Mouse (Mus musculus) heart, embryonic 12.5 days (tissue): Measurements from ENCODE around the gene Sidt2. TPM values are rescaled to one million over a fixed set of nuclear protein-coding genes. Genes with fewer than 3 reads are reported as not detected.

Source experiments
- ATAC-seq: fragments of 200-750 bp; cut with Nextera tagmentation; 2 replicates; pipeline ENCODE4 v1.8.0; 2017; ENCODE audit warnings: moderate TSS enrichment, moderate library complexity; ENCODE audit not compliant: insufficient number of reproducible peaks, low FRiP score
- H3K27ac ChIP-seq: fragments of 300-500 bp; sonication (generic); 2 replicates; pipeline ENCODE4 v1.5.1; 2016; ENCODE audit warnings: mild to moderate bottlenecking, moderate library complexity; ENCODE audit not compliant: poor library complexity, severe bottlenecking
- H3K27me3 ChIP-seq: fragments of 300-500 bp; sonication (generic); replicated peaks from 2 replicates; pipeline ENCODE4 v1.6.1; 2016; ENCODE audit warnings: mild to moderate bottlenecking, moderate library complexity
- H3K36me3 ChIP-seq: fragments of 300-500 bp; sonication (generic); 2 replicates; pipeline ENCODE4 v1.6.1; 2016; ENCODE audit warnings: mild to moderate bottlenecking, moderate library complexity
- H3K4me1 ChIP-seq: fragments of 300-500 bp; sonication (generic); replicated peaks from 2 replicates; pipeline ENCODE4 v1.6.1; 2016; ENCODE audit warnings: mild to moderate bottlenecking
- H3K4me2 ChIP-seq: fragments of 300-500 bp; sonication (generic); 2 replicates; pipeline ENCODE4 v1.6.1; 2016; ENCODE audit warnings: mild to moderate bottlenecking, moderate library complexity
- H3K4me3 ChIP-seq: fragments of 300-500 bp; sonication (generic); 2 replicates; pipeline ENCODE4 v1.5.1; 2016; ENCODE audit warnings: mild to moderate bottlenecking
- H3K9ac ChIP-seq: fragments of 300-500 bp; sonication (generic); 2 replicates; pipeline ENCODE4 v1.6.1; 2016; ENCODE audit warnings: mild to moderate bottlenecking, moderate library complexity
- H3K9me3 ChIP-seq: fragments of 300-500 bp; sonication (generic); replicated peaks from 2 replicates; pipeline ENCODE4 v1.6.1; 2016; ENCODE audit warnings: mild to moderate bottlenecking, moderate library complexity
- WGBS: fragments of 180-500 bp; shearing (Covaris S2); methylation state at CpG from one replicate; pipeline ENCODE4 v1.1.7; 2016; 5-methylcytosine and 5-hydroxymethylcytosine counted together
- polyA plus RNA-seq: library from polyadenylated mRNA; unstranded; fragments of >200 nt; fragmentation: Nextera tagmentation; extraction: Ambion mirVana; gene quantifications from 2 replicates; pipeline ENCODE4 v1.2.1, GENCODE M21; 2016

Gene Sidt2
- 48.5 and 53.5 TPM in 2 replicates for polyA plus RNA-seq

GRCm38 (mm10) chr9:45955107-45955963, at the start of gene Sidt2:
Gene Sidt2 (minus strand): TSS chr9:45955258.
- peak within 1 kb of the TSS; percentile 94 for H3K27ac ChIP-seq
- H3K4me1 ChIP-seq = peaks cover 38% of the 10 kb centered on the region
- peak within 1 kb of the TSS; percentile 93 for H3K9ac ChIP-seq
- peak; percentile 97 for ATAC-seq
- peak within 1 kb of the TSS; percentile 89 for H3K4me2 ChIP-seq
- H3K9me3 ChIP-seq = no peaks in the 10 kb centered on the region
- H3K4me3 ChIP-seq = peak within 1 kb of the TSS; percentile 79
- under 1% methylated on average over 47 of the region's 48 CpGs for WGBS
- H3K27me3 ChIP-seq = no peaks in the 10 kb centered on the region
- H3K36me3 ChIP-seq = peaks cover 28% of the 10 kb centered on the region

GRCm38 (mm10) chr9:46004529-46004928, 49.5 kb upstream of the Sidt2 start:
- H3K36me3 ChIP-seq = no peaks in the 10 kb centered on the region
- no peak overlapping the region for H3K4me2 ChIP-seq
- no peak for ATAC-seq
- no peaks in the 10 kb centered on the region for H3K27me3 ChIP-seq
- no peaks in the 10 kb centered on the region for H3K9me3 ChIP-seq
- H3K9ac ChIP-seq = no peak overlapping the region
- no peaks in the 10 kb centered on the region for H3K4me1 ChIP-seq
- no peak overlapping the region for H3K27ac ChIP-seq
- H3K4me3 ChIP-seq = no peak overlapping the region
- 59% methylated on average over 3 of the region's 3 CpGs for WGBS

- Histone ChIP-seq H3K27me3 (no peaks in the 10 kb centered on the region), H3K9me3 (no peaks in the 10 kb centered on the region), H3K27ac (no peak overlapping the region), H3K4me1 (no peaks in the 10 kb centered on the region), H3K4me3 (no peak overlapping the region), H3K36me3 (no peaks in the 10 kb centered on the region), H3K4me2 (no peak overlapping the region), H3K9ac (no peak overlapping the region)
- 6% methylated on average over 7 of the region's 7 CpGs for WGBS
- no peak for ATAC-seq
These were observed 48.7 kb upstream of the Sidt2 start for GRCm38 (mm10) chr9:46003729-46004128.

- ATAC-seq = no peak
- Histone ChIP-seq H3K27ac (no peak overlapping the region), H3K4me3 (no peak overlapping the region), H3K9me3 (no peaks in the 10 kb centered on the region), H3K4me1 (no peaks in the 10 kb centered on the region), H3K4me2 (no peak overlapping the region), H3K9ac (no peak overlapping the region), H3K36me3 (no peaks in the 10 kb centered on the region), H3K27me3 (no peaks in the 10 kb centered on the region)
- WGBS = 72% methylated on average over 4 of the region's 4 CpGs
These were observed 44.0 kb upstream of the Sidt2 start for GRCm38 (mm10) chr9:45999009-45999408.

- peaks cover 23% of the 10 kb centered on the region for H3K4me1 ChIP-seq
- WGBS = 1% methylated on average over 4 of the region's 4 CpGs
- peak overlapping the region; percentile 96 for H3K27ac ChIP-seq
- no peaks in the 10 kb centered on the region for H3K9me3 ChIP-seq
- peak; percentile 52 for ATAC-seq
- H3K9ac ChIP-seq = peak overlapping the region; percentile 92
- H3K36me3 ChIP-seq = peaks cover 6% of the 10 kb centered on the region; the same call in 1 of the 2 replicates
- H3K27me3 ChIP-seq = no peaks in the 10 kb centered on the region
- H3K4me3 ChIP-seq = peak overlapping the region; percentile 81
- H3K4me2 ChIP-seq = peak overlapping the region; percentile 92
These were observed 30.1 kb upstream of the Sidt2 start for GRCm38 (mm10) chr9:45985229-45985567.

- H3K4me3 ChIP-seq = peak overlapping the region; percentile 81
- H3K9ac ChIP-seq = peak overlapping the region; percentile 92
- ATAC-seq = peak; percentile 93
- peaks cover 28% of the 10 kb centered on the region for H3K4me1 ChIP-seq
- WGBS = under 1% methylated on average over 75 of the region's 76 CpGs
- H3K27ac ChIP-seq = peak overlapping the region; percentile 96
- H3K9me3 ChIP-seq = no peaks in the 10 kb centered on the region
- H3K4me2 ChIP-seq = peak overlapping the region; percentile 92
- H3K27me3 ChIP-seq = no peaks in the 10 kb centered on the region
- peaks cover 6% of the 10 kb centered on the region; the same call in 1 of the 2 replicates for H3K36me3 ChIP-seq
These were observed 29.6 kb upstream of the Sidt2 start for GRCm38 (mm10) chr9:45984409-45985228.

GRCm38 (mm10) chr9:45983676-45984408, 28.8 kb upstream of the Sidt2 start:
- ATAC-seq = no peak
- WGBS = under 1% methylated on average over 23 of the region's 23 CpGs

GRCm38 (mm10) chr9:45981331-45981730, 26.3 kb upstream of the Sidt2 start:
- H3K36me3 ChIP-seq = peaks cover 17% of the 10 kb centered on the region
- H3K4me3 ChIP-seq = no peak overlapping the region
- H3K9me3 ChIP-seq = no peaks in the 10 kb centered on the region
- H3K9ac ChIP-seq = no peak overlapping the region
- no peak for ATAC-seq
- H3K27ac ChIP-seq = no peak overlapping the region
- H3K4me1 ChIP-seq = peaks cover 42% of the 10 kb centered on the region
- H3K27me3 ChIP-seq = no peaks in the 10 kb centered on the region
- H3K4me2 ChIP-seq = no peak overlapping the region

More at GRCm38 (mm10) chr9:45983676-45984408, 28.8 kb upstream of the Sidt2 start:
- no peaks in the 10 kb centered on the region for H3K27me3 ChIP-seq
- peak overlapping the region; percentile 81 for H3K4me3 ChIP-seq
- peaks cover 7% of the 10 kb centered on the region; the same call in 1 of the 2 replicates for H3K36me3 ChIP-seq
- peak overlapping the region; percentile 96 for H3K27ac ChIP-seq
- no peaks in the 10 kb centered on the region for H3K9me3 ChIP-seq
- H3K9ac ChIP-seq = peak overlapping the region; percentile 92
- peaks cover 31% of the 10 kb centered on the region for H3K4me1 ChIP-seq
- H3K4me2 ChIP-seq = peak overlapping the region; percentile 92

- no peak overlapping the region for H3K4me3 ChIP-seq
- 73% methylated on average over 1 of the region's 1 CpGs for WGBS
- no peak for ATAC-seq
- H3K27me3 ChIP-seq = no peaks in the 10 kb centered on the region
- no peaks in the 10 kb centered on the region for H3K9me3 ChIP-seq
- no peak overlapping the region for H3K4me2 ChIP-seq
- peaks cover 42% of the 10 kb centered on the region for H3K4me1 ChIP-seq
- H3K27ac ChIP-seq = no peak overlapping the region
- no peak overlapping the region for H3K9ac ChIP-seq
- peaks cover 22% of the 10 kb centered on the region for H3K36me3 ChIP-seq
These were observed 25.6 kb upstream of the Sidt2 start for GRCm38 (mm10) chr9:45980611-45981010.

GRCm38 (mm10) chr9:45979778-45980177, 24.7 kb upstream of the Sidt2 start:
- Histone ChIP-seq H3K4me2 (no peak overlapping the region), H3K27ac (no peak overlapping the region), H3K9ac (no peak overlapping the region), H3K27me3 (no peaks in the 10 kb centered on the region), H3K9me3 (no peaks in the 10 kb centered on the region), H3K36me3 (peaks cover 29% of the 10 kb centered on the region), H3K4me1 (peaks cover 42% of the 10 kb centered on the region), H3K4me3 (no peak overlapping the region)
- no peak for ATAC-seq
- WGBS = 91% methylated on average over 2 of the region's 2 CpGs
